Mouse (Mus musculus) liver, embryonic 16.5 days (tissue): ENCODE results near the gene Tmem63b. TPM values are rescaled to one million over a fixed set of nuclear protein-coding genes. Genes with fewer than 3 reads are reported as not detected.

ENCODE experiments used
- ATAC-seq: fragments of 200-750 bp; cut with Nextera tagmentation; 2 replicates; pipeline ENCODE4 v1.8.0; 2017; ENCODE audit warnings: low read depth, mild to moderate bottlenecking, moderate number of reproducible peaks, moderate library complexity
- H3K27ac ChIP-seq: fragments of 300-500 bp; sonication (generic); 2 replicates; pipeline ENCODE4 v1.5.1; 2014; ENCODE audit warnings: mild to moderate bottlenecking, low read length
- H3K27me3 ChIP-seq: fragments of 300-500 bp; sonication (generic); 2 replicates; pipeline ENCODE4 v1.6.1; 2014; ENCODE audit warnings: low read depth, low read length, mixed read lengths; ENCODE audit not compliant: control insufficient read depth, insufficient read depth
- H3K36me3 ChIP-seq: fragments of 300-500 bp; sonication (generic); 2 replicates; pipeline ENCODE4 v1.6.1; 2014; ENCODE audit warnings: mild to moderate bottlenecking; ENCODE audit not compliant: control insufficient read depth, insufficient read depth
- H3K4me1 ChIP-seq: fragments of 300-500 bp; sonication (generic); 2 replicates; pipeline ENCODE4 v1.6.1; 2014; ENCODE audit warnings: low read depth, low read length, mixed read lengths; ENCODE audit not compliant: control insufficient read depth
- H3K4me2 ChIP-seq: fragments of 300-500 bp; sonication (generic); 2 replicates; pipeline ENCODE4 v1.6.1; 2014; ENCODE audit warnings: low read depth, low read length, mixed read lengths
- H3K4me3 ChIP-seq: fragments of 300-500 bp; sonication (generic); 2 replicates; pipeline ENCODE4 v1.5.1; 2014; ENCODE audit warnings: low read depth, mild to moderate bottlenecking, low read length
- H3K9ac ChIP-seq: fragments of 300-500 bp; sonication (generic); 2 replicates; pipeline ENCODE4 v1.6.1; 2014; ENCODE audit warnings: low read depth, low read length
- H3K9me3 ChIP-seq: fragments of 300-500 bp; sonication (generic); replicated peaks from 2 replicates; pipeline ENCODE4 v1.6.1; 2016; ENCODE audit warnings: low read length; ENCODE audit not compliant: control insufficient read depth
- WGBS: fragments of 180-500 bp; shearing (Covaris S2); extraction: QIAGEN DNeasy Blood & Tissue Kit; methylation state at CpG from one replicate; pipeline ENCODE4 v1.1.7; 2014; ENCODE audit not compliant: insufficient replicate concordance; 5-methylcytosine and 5-hydroxymethylcytosine counted together
- polyA plus RNA-seq: library from polyadenylated mRNA; unstranded; fragments of >200 nt; fragmentation: Nextera tagmentation; extraction: Ambion mirVana; gene quantifications from 2 replicates; pipeline ENCODE4 v1.2.1, GENCODE M21; 2015

The Tmem63b gene
- polyA plus RNA-seq, 1 experiment from 2014 or later: 10.0 TPM

- Histone ChIP-seq H3K27me3 (no peaks in the 10 kb centered on the region), H3K4me1 (no peaks in the 10 kb centered on the region; the same call in 1 of the 2 replicates), H3K4me2 (no peak overlapping the region), H3K4me3 (no peak overlapping the region), H3K9ac (no peak overlapping the region), H3K36me3 (no peaks in the 10 kb centered on the region; the same call in 1 of the 2 replicates), H3K9me3 (no peaks in the 10 kb centered on the region), H3K27ac (no peak overlapping the region)
- no peak for ATAC-seq
- 76% methylated on average over 10 of the region's 10 CpGs for WGBS
Measured at GRCm38 (mm10) chr17:45667481-45667880, 19.2 kb downstream of the Tmem63b start.

DNA sequence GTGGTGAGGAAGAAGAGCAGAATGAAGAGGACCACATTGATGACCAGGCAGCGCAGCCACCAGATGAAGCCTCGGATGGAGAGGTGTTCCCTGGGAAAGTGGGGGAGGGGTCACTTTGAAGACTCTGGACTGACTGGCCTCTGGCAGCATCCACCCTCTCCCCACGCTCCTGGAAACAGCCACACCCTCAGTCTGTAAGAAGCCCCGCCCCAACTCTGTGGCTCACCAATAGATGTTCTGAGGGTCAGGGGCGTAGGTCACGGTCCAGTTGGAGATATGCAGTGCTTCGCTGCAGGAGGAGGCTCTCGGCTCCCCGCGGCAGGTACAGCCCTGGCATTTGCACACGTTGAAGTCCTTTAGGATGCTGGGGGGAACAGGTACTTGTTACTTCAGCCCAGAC is 20.6 kb downstream of the Tmem63b start:
- Histone ChIP-seq H3K4me3 (no peak overlapping the region), H3K36me3 (no peaks in the 10 kb centered on the region; the same call in 1 of the 2 replicates), H3K27me3 (no peaks in the 10 kb centered on the region), H3K4me1 (no peaks in the 10 kb centered on the region; the same call in 1 of the 2 replicates), H3K9ac (no peak overlapping the region), H3K4me2 (no peak overlapping the region), H3K27ac (no peak overlapping the region), H3K9me3 (no peaks in the 10 kb centered on the region)
- no peak for ATAC-seq
- 68% methylated on average over 11 of the region's 11 CpGs for WGBS

DNA sequence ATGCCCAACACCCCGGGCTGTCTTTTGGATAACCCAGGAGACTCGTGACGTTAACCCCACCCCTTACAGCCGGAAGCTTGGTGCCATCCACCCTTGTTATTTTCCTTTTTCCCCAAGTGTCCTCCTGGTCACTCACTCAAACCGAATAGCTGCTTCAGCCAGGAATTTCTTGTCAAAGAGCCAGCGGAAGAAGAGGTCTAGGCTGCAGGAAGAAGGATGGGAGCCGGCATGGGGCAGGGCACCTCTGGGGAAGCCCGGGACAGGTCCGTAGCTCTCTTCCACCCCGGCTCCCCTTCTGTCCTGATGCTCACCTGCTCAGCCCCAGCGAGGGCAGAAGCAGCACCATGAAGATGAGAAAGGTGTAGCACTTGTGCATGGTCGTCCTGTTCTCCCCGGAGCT is 22.1 kb downstream of the Tmem63b start:
- no peak overlapping the region for H3K4me3 ChIP-seq
- no peaks in the 10 kb centered on the region for H3K9me3 ChIP-seq
- H3K27me3 ChIP-seq: no peaks in the 10 kb centered on the region
- 79% methylated on average over 13 of the region's 13 CpGs for WGBS
- no peaks in the 10 kb centered on the region; the same call in 1 of the 2 replicates for H3K4me1 ChIP-seq
- ATAC-seq: no peak
- no peak overlapping the region for H3K9ac ChIP-seq
- H3K4me2 ChIP-seq: no peak overlapping the region
- no peak overlapping the region for H3K27ac ChIP-seq
- no peaks in the 10 kb centered on the region; the same call in 1 of the 2 replicates for H3K36me3 ChIP-seq

- no peak overlapping the region for H3K4me3 ChIP-seq
- WGBS: 21% methylated on average over 27 of the region's 27 CpGs
- H3K27me3 ChIP-seq: no peaks in the 10 kb centered on the region
- H3K9me3 ChIP-seq: no peaks in the 10 kb centered on the region
- peak overlapping the region; percentile 13; the same call in 1 of the 2 replicates for H3K4me2 ChIP-seq
- H3K27ac ChIP-seq: no peak overlapping the region
- no peaks in the 10 kb centered on the region; the same call in 1 of the 2 replicates for H3K4me1 ChIP-seq
- H3K9ac ChIP-seq: no peak overlapping the region
- H3K36me3 ChIP-seq: no peaks in the 10 kb centered on the region; the same call in 1 of the 2 replicates
- peak; percentile 42 for ATAC-seq
Measured at GRCm38 (mm10) chr17:45663106-45663919, 23.4 kb downstream of the Tmem63b start.

DNA sequence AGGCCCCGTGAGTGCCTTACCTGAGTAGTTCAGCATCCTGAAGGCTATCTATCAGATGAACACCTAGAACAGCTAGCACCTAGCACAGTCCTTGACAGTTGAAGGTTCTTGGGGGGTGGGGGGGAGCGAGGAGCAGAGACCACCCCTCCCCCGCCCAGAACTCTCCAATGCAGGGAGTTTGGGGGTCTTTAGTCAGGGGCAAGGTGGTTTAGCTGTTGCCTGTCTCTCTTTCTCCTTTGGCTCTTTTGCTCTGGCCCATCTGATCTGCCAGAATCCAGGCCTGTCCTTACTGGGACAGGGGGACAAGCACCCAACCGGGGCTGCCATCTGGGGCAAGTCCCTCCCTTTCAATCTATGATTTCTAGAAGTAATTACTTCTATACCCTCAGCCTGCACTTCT is 27.5 kb downstream of the Tmem63b start, which contains the start of gene Capn11:
Capn11 (minus strand) TSS at position 101 of the 400 bp plus-strand sequence.
- H3K36me3 ChIP-seq: no peaks in the 10 kb centered on the region; the same call in 1 of the 2 replicates
- 48% methylated on average over 4 of the region's 4 CpGs for WGBS

GRCm38 (mm10) chr17:45655820-45656219 is 30.9 kb downstream of the Tmem63b start:
- Histone ChIP-seq H3K36me3 (no peaks in the 10 kb centered on the region; the same call in 1 of the 2 replicates), H3K27ac (no peak overlapping the region), H3K9ac (no peak overlapping the region), H3K4me1 (peaks cover 11% of the 10 kb centered on the region), H3K9me3 (no peaks in the 10 kb centered on the region), H3K4me2 (no peak overlapping the region), H3K27me3 (no peaks in the 10 kb centered on the region), H3K4me3 (no peak overlapping the region)
- WGBS: 18% methylated on average over 6 of the region's 6 CpGs
- ATAC-seq: no peak

More for the DNA sequence above, 27.5 kb downstream of the Tmem63b start, which contains the start of gene Capn11:
- no peaks in the 10 kb centered on the region for H3K27me3 ChIP-seq
- ATAC-seq: no peak
- H3K4me3 ChIP-seq: no peak within 1 kb of the TSS
- H3K4me2 ChIP-seq: no peak within 1 kb of the TSS
- no peak within 1 kb of the TSS for H3K9ac ChIP-seq
- no peaks in the 10 kb centered on the region; the same call in 1 of the 2 replicates for H3K4me1 ChIP-seq
- no peak within 1 kb of the TSS for H3K27ac ChIP-seq
- H3K9me3 ChIP-seq: no peaks in the 10 kb centered on the region

- no peaks in the 10 kb centered on the region for H3K9me3 ChIP-seq
- no peak overlapping the region for H3K27ac ChIP-seq
- no peaks in the 10 kb centered on the region for H3K27me3 ChIP-seq
- peak; percentile 82 for ATAC-seq
- no peaks in the 10 kb centered on the region for H3K36me3 ChIP-seq
- H3K9ac ChIP-seq: 0 out of 2 replicates have a peak overlapping the region, but pooled peaks have one; percentile 1
- H3K4me2 ChIP-seq: no peak overlapping the region
- no peak overlapping the region for H3K4me3 ChIP-seq
- peaks cover 11% of the 10 kb centered on the region for H3K4me1 ChIP-seq
- WGBS: 53% methylated on average over 7 of the region's 7 CpGs
Measured at GRCm38 (mm10) chr17:45653233-45653632, 33.5 kb downstream of the Tmem63b start.

GRCm38 (mm10) chr17:45644185-45644584 is 42.5 kb downstream of the Tmem63b start:
- WGBS: 80% methylated on average over 4 of the region's 4 CpGs
- Histone ChIP-seq H3K36me3 (no peaks in the 10 kb centered on the region), H3K4me3 (no peak overlapping the region), H3K4me1 (no peaks in the 10 kb centered on the region), H3K27me3 (no peaks in the 10 kb centered on the region), H3K27ac (no peak overlapping the region), H3K9me3 (no peaks in the 10 kb centered on the region), H3K9ac (no peak overlapping the region), H3K4me2 (no peak overlapping the region)
- ATAC-seq: no peak

DNA sequence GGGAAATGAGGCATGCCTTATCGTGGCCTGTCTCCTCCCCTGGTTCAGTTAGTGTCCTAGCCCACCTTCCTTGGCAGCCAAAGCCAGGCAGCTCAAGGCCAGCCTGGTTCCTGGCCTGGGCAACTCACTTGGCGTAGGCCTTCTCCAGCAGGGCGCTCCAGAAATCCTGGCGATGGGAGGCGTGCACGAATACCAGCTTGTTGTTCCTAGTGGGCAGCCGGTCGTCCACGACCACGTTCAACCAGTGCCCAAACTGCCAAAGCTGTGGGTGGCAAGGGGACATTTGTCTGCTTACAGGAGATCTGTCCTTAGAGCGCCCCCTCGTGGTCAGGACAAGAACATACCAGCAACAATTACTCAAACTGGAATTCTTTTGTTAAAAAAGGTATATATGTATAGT is 44.0 kb downstream of the Tmem63b start:
- 18% methylated on average over 12 of the region's 12 CpGs for WGBS
- Histone ChIP-seq H3K36me3 (no peaks in the 10 kb centered on the region), H3K4me1 (no peaks in the 10 kb centered on the region), H3K9ac (no peak overlapping the region), H3K9me3 (no peaks in the 10 kb centered on the region), H3K27me3 (no peaks in the 10 kb centered on the region), H3K4me3 (no peak overlapping the region), H3K4me2 (no peak overlapping the region), H3K27ac (no peak overlapping the region)
- no peak for ATAC-seq
